Mouse (Mus musculus) induced T-regulatory cell, adult 2 months (primary cell): ENCODE results near the gene Coa4.

Experiments
- DNase-seq: peaks from one replicate; pipeline ENCODE4 v3.0.0-alpha.2; 2012; ENCODE audit warnings: low read depth

Coa4 gene

GRCm38 (mm10) chr7:100504740-100505487, 32.0 kb upstream of the Coa4 start:
- peak; percentile 50 for DNase-seq

- DNase-seq: peak; percentile 21
Observed at GRCm38 (mm10) chr7:100506494-100506893, 30.4 kb upstream of the Coa4 start.

GRCm38 (mm10) chr7:100508670-100509069, 28.2 kb upstream of the Coa4 start:
- DNase-seq: peak; percentile 64

GRCm38 (mm10) chr7:100511602-100512001, 25.3 kb upstream of the Coa4 start:
- peak; percentile 78 for DNase-seq

GRCm38 (mm10) chr7:100514573-100514972, 22.3 kb upstream of the Coa4 start, which contains the start of gene Dnajb13:
Gene Dnajb13, minus strand, starts transcription at chr7:100514960.
- no peak for DNase-seq

- DNase-seq: no peak
Observed at GRCm38 (mm10) chr7:100520204-100520603, 16.7 kb upstream of the Coa4 start.

GRCm38 (mm10) chr7:100520663-100521285, 16.1 kb upstream of the Coa4 start:
- DNase-seq: peak; percentile 89

GRCm38 (mm10) chr7:100522222-100522621, 14.6 kb upstream of the Coa4 start:
- DNase-seq: no peak

- DNase-seq: no peak
Observed at GRCm38 (mm10) chr7:100524669-100525068, 12.2 kb upstream of the Coa4 start.

- DNase-seq: no peak
Observed at GRCm38 (mm10) chr7:100530766-100531165, 6.1 kb upstream of the Coa4 start.

GRCm38 (mm10) chr7:100533503-100533902, 3.4 kb upstream of the Coa4 start:
- no peak for DNase-seq

- DNase-seq: no peak
Observed at GRCm38 (mm10) chr7:100534216-100534615, 2.7 kb upstream of the Coa4 start.

GRCm38 (mm10) chr7:100535831-100536230, 1.0 kb upstream of the Coa4 start:
- DNase-seq: no peak

- peak; percentile 27 for DNase-seq
Observed at GRCm38 (mm10) chr7:100537519-100537902, 640 bp downstream of the Coa4 start.

- DNase-seq: no peak
Observed at GRCm38 (mm10) chr7:100539516-100539915, 2.6 kb downstream of the Coa4 start.

- DNase-seq: no peak
Observed at GRCm38 (mm10) chr7:100544437-100544836, 7.6 kb downstream of the Coa4 start.

GRCm38 (mm10) chr7:100547631-100548030, 10.8 kb downstream of the Coa4 start:
- no peak for DNase-seq

GRCm38 (mm10) chr7:100549796-100550195, 12.9 kb downstream of the Coa4 start:
- DNase-seq: no peak

- no peak for DNase-seq
Observed at GRCm38 (mm10) chr7:100550338-100551007, 13.6 kb downstream of the Coa4 start.

GRCm38 (mm10) chr7:100554939-100555338, 18.1 kb downstream of the Coa4 start:
- DNase-seq: no peak

- no peak for DNase-seq
Observed at GRCm38 (mm10) chr7:100555431-100555951, 18.6 kb downstream of the Coa4 start.

GRCm38 (mm10) chr7:100557241-100557640, 20.4 kb downstream of the Coa4 start:
- DNase-seq: no peak

- no peak for DNase-seq
Observed at GRCm38 (mm10) chr7:100559331-100559730, 22.5 kb downstream of the Coa4 start.
